Mouse (Mus musculus): ENCODE measurements around the gene Msi2. TPM values are rescaled to one million over a fixed set of nuclear protein-coding genes. Genes with fewer than 3 reads are reported as not detected.

The Msi2 gene
- polyA plus RNA-seq, 1 experiment = 78.5 TPM

GRCm38 (mm10) chr11:88639862-88640261 lies 78.5 kb downstream of the Msi2 start:
- H3K4me3 ChIP-seq (ENCODE audit: insufficient read depth, low read depth, low read length) = no peak overlapping the region
- TF ChIP-seq POLR2A (IDR thresholded peaks at IDR 0.05; ENCODE audit: insufficient read depth, low read depth, low read length) (no peak), CTCF (IDR thresholded peaks at IDR 0.05; ENCODE audit: insufficient read depth, low read depth, low read length) (no peak)
- 76% methylated on average over 4 of the region's 4 CpGs for WGBS
- H3K4me1 ChIP-seq (ENCODE audit: control insufficient read depth, insufficient read depth, low read length) = peaks cover 18% of the 10 kb centered on the region
- no peak overlapping the region for H3K27ac ChIP-seq (ENCODE audit: insufficient read depth, low read depth, low read length)

- 0 out of 2 replicates have a peak overlapping the region, but pooled peaks have one; percentile 17 for H3K27ac ChIP-seq (ENCODE audit: insufficient read depth, low read depth, low read length)
- H3K4me3 ChIP-seq (ENCODE audit: insufficient read depth, low read depth, low read length) = no peak overlapping the region
- 75% methylated on average over 6 of the region's 6 CpGs for WGBS
- peaks cover 24% of the 10 kb centered on the region for H3K4me1 ChIP-seq (ENCODE audit: control insufficient read depth, insufficient read depth, low read length)
- TF ChIP-seq POLR2A (IDR thresholded peaks at IDR 0.05; ENCODE audit: insufficient read depth, low read depth, low read length) = no peak
- no peak for TF ChIP-seq CTCF (IDR thresholded peaks at IDR 0.05; ENCODE audit: insufficient read depth, low read depth, low read length)
These were observed 79.3 kb downstream of the Msi2 start for GRCm38 (mm10) chr11:88638936-88639542.

GRCm38 (mm10) chr11:88638254-88638653 lies 80.1 kb downstream of the Msi2 start:
- 60% methylated on average over 2 of the region's 2 CpGs for WGBS
- H3K4me1 ChIP-seq (ENCODE audit: control insufficient read depth, insufficient read depth, low read length) = peaks cover 24% of the 10 kb centered on the region
- 0 out of 2 replicates have a peak overlapping the region, but pooled peaks have one; percentile 2 for H3K27ac ChIP-seq (ENCODE audit: insufficient read depth, low read depth, low read length)
- no peak for TF ChIP-seq CTCF (IDR thresholded peaks at IDR 0.05; ENCODE audit: insufficient read depth, low read depth, low read length)
- no peak for TF ChIP-seq POLR2A (IDR thresholded peaks at IDR 0.05; ENCODE audit: insufficient read depth, low read depth, low read length)
- H3K4me3 ChIP-seq (ENCODE audit: insufficient read depth, low read depth, low read length) = no peak overlapping the region

- H3K27ac ChIP-seq (ENCODE audit: insufficient read depth, low read depth, low read length) = no peak overlapping the region
- TF ChIP-seq POLR2A (IDR thresholded peaks at IDR 0.05; ENCODE audit: insufficient read depth, low read depth, low read length) = no peak
- TF ChIP-seq CTCF (IDR thresholded peaks at IDR 0.05; ENCODE audit: insufficient read depth, low read depth, low read length) = no peak
- peaks cover 26% of the 10 kb centered on the region for H3K4me1 ChIP-seq (ENCODE audit: control insufficient read depth, insufficient read depth, low read length)
- WGBS = 85% methylated on average over 6 of the region's 6 CpGs
- no peak overlapping the region for H3K4me3 ChIP-seq (ENCODE audit: insufficient read depth, low read depth, low read length)
These were observed 81.4 kb downstream of the Msi2 start for GRCm38 (mm10) chr11:88636934-88637333.

- peaks cover 24% of the 10 kb centered on the region for H3K4me1 ChIP-seq (ENCODE audit: control insufficient read depth, insufficient read depth, low read length)
- TF ChIP-seq POLR2A (IDR thresholded peaks at IDR 0.05; ENCODE audit: insufficient read depth, low read depth, low read length) = no peak
- TF ChIP-seq CTCF (IDR thresholded peaks at IDR 0.05; ENCODE audit: insufficient read depth, low read depth, low read length) = no peak
- H3K27ac ChIP-seq (ENCODE audit: insufficient read depth, low read depth, low read length) = no peak overlapping the region
- 84% methylated on average over 5 of the region's 5 CpGs for WGBS
- no peak overlapping the region for H3K4me3 ChIP-seq (ENCODE audit: insufficient read depth, low read depth, low read length)
These were observed 82.0 kb downstream of the Msi2 start for GRCm38 (mm10) chr11:88636319-88636718.

DNA sequence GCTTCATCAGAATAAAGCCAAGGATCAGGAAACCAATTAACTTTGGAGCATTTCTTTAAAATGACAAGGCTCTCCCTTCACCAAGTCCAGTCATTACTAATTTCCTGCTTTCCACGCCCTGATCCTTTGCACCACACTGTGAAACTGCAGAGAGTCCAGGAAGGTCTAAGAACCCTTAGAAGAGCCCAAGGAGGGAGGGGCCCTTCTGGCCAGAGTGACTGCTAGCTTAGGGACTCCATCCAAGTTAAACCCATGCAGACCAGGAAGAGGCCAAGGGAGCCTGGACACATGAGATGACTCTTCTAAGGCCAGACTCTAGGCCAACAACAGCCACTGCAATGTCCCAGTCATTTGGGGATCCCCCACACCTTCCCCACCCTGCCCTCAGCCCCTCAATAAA lies 83.7 kb downstream of the Msi2 start:
- TF ChIP-seq CTCF (IDR thresholded peaks at IDR 0.05; ENCODE audit: insufficient read depth, low read depth, low read length) = no peak
- no peak for TF ChIP-seq POLR2A (IDR thresholded peaks at IDR 0.05; ENCODE audit: insufficient read depth, low read depth, low read length)
- Histone ChIP-seq H3K4me1 (ENCODE audit: control insufficient read depth, insufficient read depth, low read length) (peaks cover 22% of the 10 kb centered on the region), H3K27ac (ENCODE audit: insufficient read depth, low read depth, low read length) (no peak overlapping the region), H3K4me3 (ENCODE audit: insufficient read depth, low read depth, low read length) (no peak overlapping the region)
- 64% methylated on average over 1 of the region's 1 CpGs for WGBS

GRCm38 (mm10) chr11:88631932-88632230 lies 86.4 kb downstream of the Msi2 start:
- H3K27ac ChIP-seq (ENCODE audit: insufficient read depth, low read depth, low read length) = no peak overlapping the region
- WGBS = 89% methylated on average over 3 of the region's 3 CpGs
- no peak overlapping the region for H3K4me3 ChIP-seq (ENCODE audit: insufficient read depth, low read depth, low read length)
- TF ChIP-seq CTCF (IDR thresholded peaks at IDR 0.05; ENCODE audit: insufficient read depth, low read depth, low read length) (no peak), POLR2A (IDR thresholded peaks at IDR 0.05; ENCODE audit: insufficient read depth, low read depth, low read length) (no peak)
- peaks cover 33% of the 10 kb centered on the region for H3K4me1 ChIP-seq (ENCODE audit: control insufficient read depth, insufficient read depth, low read length)

DNA sequence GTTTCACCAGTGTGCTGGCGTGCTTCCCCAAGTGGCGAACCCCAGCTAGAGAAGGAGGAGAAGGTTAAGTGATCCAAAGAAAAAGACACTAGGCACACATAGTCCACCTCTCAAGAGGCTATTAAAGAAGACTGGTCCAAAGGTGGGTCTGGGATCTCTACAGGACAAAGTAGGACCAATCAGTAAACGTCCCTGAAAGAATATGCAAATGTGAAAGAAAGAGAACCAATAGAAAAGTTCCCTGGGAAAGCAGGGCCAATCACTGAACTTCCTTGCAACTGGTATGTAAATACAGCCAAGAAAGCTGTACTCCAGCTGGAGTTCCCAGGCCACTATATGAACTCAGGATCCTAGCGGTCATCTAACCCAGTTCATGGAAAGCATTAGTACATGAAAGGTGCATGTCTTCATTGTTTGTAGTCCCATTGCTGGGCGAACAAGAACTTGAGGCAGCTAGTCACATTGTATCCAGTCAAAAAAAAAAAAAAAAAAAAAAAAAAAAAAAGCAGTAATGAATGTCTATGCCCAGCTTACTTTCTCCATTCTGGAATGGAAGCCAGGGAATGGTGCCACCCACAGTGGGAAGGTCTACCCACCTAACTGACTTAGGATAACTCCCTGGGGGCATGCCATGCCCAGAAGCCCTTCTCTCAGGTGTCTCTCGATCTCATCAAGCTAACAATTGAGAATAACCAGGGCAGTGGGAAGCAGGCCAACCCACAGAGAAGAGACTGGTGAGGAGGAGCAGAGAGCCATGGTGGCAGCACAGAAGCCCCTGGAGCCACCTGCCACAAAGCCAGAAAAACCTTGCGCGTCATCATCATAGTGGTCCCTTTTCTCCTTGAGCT lies 87.0 kb downstream of the Msi2 start:
- no peak overlapping the region for H3K27ac ChIP-seq (ENCODE audit: insufficient read depth, low read depth, low read length)
- 85% methylated on average over 8 of the region's 8 CpGs for WGBS
- H3K4me3 ChIP-seq (ENCODE audit: insufficient read depth, low read depth, low read length) = no peak overlapping the region
- TF ChIP-seq CTCF (IDR thresholded peaks at IDR 0.05; ENCODE audit: insufficient read depth, low read depth, low read length) (no peak), POLR2A (IDR thresholded peaks at IDR 0.05; ENCODE audit: insufficient read depth, low read depth, low read length) (no peak)
- peaks cover 33% of the 10 kb centered on the region for H3K4me1 ChIP-seq (ENCODE audit: control insufficient read depth, insufficient read depth, low read length)

DNA sequence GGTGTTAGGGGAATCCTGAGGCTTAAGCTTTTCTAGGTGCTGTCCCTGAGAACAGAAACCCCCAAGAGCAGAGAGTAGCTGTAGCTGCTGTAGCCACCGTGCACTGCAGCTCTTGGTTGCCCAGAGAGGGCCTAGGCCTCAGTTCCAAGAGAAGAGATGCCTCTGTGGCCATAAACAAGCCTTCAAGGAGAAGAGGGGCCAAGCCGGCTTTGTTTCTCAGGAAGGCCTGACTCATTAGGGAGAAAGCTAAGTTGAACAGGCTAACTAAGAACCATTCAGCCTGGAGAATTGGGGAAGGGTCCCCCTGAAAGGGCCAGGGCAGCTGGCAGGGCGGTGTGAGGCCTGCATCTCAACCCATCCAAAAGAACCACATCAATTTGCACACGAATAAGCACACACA lies 88.7 kb downstream of the Msi2 start:
- 0 out of 2 replicates have a peak overlapping the region, but pooled peaks have one; percentile 7 for H3K27ac ChIP-seq (ENCODE audit: insufficient read depth, low read depth, low read length)
- TF ChIP-seq POLR2A (IDR thresholded peaks at IDR 0.05; ENCODE audit: insufficient read depth, low read depth, low read length) (no peak), CTCF (IDR thresholded peaks at IDR 0.05; ENCODE audit: insufficient read depth, low read depth, low read length) (no peak)
- no peak overlapping the region for H3K4me3 ChIP-seq (ENCODE audit: insufficient read depth, low read depth, low read length)
- WGBS = 68% methylated on average over 4 of the region's 4 CpGs
- peaks cover 26% of the 10 kb centered on the region for H3K4me1 ChIP-seq (ENCODE audit: control insufficient read depth, insufficient read depth, low read length)

Data from olfactory bulb, adult 2 months (tissue).